Mouse (Mus musculus) inflammation-experienced regulatory T-cells (primary cell): ENCODE results near the gene Mtcl1. TPM values are rescaled to one million over a fixed set of nuclear protein-coding genes. Genes with fewer than 3 reads are reported as not detected.

ENCODE experiments used
- polyA plus RNA-seq, 2 experiments: library from polyadenylated mRNA; unstranded; fragments of 100-300 nt; shearing (Covaris generic); gene quantifications; one replicate each; pipeline ENCODE4 v1.2.1; 2017

Mtcl1 gene
- polyA plus RNA-seq: 1 to 10 TPM in 1 of 2 experiments, under 1 TPM in 1; 0.34 to 2.6 TPM

GRCm38 (mm10) chr17:66449460-66450341 is at the start of gene Mtcl1:
Gene Mtcl1 (minus strand): TSS chr17:66449750.

Other genes starting within 250 kb of the Mtcl1 start
- 10 to 100 TPM; 22.3 to 22.8 TPM for gene Rab12, start 70.0 kb upstream of the Mtcl1 start, polyA plus RNA-seq
- gene Themis3, start 144.9 kb upstream of the Mtcl1 start, polyA plus RNA-seq: under 1 TPM in 1 of 2 experiments, not detected in 1; 0.11 TPM